Mouse (Mus musculus) testis, adult 2 months (tissue): ENCODE data around the gene Plg.

ENCODE experiments used
- CTCF ChIP-seq: fragments of 200-500 bp; IDR thresholded peaks from 2 replicates; pipeline ENCODE4 v1.5.1; 2012; ENCODE audit warnings: low read depth, mild to moderate bottlenecking, inconsistent platforms, low read length, moderate library complexity; ENCODE audit not compliant: control insufficient read depth, insufficient read depth, insufficient replicate concordance
- POLR2A ChIP-seq: fragments of 200-500 bp; IDR thresholded peaks from 2 replicates; pipeline ENCODE4 v1.6.1; 2012; ENCODE audit warnings: low read depth, mild to moderate bottlenecking, inconsistent platforms, low read length, moderate library complexity; ENCODE audit not compliant: control insufficient read depth

DNA sequence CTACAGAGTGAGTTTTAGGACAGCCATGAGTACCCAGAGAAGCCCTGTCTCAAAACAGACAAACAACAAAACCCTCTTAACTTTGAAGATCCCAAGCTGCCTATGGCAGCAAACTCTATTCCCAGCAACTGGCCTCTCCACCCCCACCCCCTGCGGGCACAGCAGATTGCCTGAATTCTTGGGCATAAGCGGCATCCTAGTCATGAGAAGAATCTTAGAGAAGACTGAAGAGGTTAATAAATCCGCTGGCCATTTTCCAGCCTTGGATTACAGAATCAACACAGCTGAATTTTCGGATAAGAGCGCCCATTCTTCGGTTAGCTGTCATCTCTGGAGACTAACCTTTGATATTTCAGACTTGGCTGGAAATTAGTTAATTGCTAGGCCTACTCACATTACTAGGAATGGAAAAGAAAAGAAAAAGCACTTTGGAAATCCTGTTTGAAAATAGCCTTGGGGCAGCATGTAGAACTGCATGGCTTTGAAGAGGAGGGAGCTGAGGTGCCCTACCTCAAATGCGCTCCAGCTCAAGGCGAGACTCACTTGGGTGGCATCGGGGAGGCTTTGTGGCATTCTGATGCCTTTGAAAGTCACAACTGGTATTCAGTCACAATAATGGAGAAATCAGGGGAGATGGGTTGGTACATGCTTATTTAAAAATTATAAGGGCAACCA, 34.6 kb upstream of the Plg start:
- no peak for TF ChIP-seq CTCF
- no peak for TF ChIP-seq POLR2A
